8 mouse cellular contexts compared by ENCODE assay signal in the genomic region with DNA sequence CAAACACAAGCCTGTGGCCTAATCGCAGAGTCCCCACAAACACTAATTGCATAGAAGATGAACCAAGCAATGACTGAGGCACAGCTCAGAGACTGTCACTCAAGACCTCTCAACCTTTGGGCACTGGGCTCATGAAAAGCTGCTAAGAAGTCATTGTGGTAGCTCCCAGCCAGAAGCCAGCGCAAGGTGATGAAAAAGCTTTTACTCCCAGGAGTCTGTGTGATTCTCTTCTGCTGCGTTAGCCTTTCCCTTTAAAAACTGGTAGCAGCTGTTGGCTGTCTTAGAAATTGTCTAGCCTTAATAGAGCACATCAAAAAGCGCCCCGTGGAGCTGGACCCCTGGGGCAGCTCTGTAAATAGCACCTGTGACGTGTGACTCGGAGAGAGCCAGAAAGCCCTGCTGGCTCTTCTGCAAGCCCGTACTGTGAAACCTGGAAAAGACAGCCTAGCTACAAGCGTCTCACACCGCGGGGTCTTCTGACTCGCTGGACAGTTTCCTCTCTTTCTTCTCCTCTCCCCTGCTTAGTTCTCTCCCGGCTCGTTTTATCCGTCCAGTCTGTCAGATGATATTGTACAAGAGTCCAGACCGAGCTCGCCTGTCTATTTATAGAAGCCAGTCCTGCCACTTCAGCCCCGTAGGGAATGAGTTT. TPM values are rescaled to one million over a fixed set of nuclear protein-coding genes. Genes with fewer than 3 reads are reported as not detected.
DNase-seq lines count a peak whose midpoint lies in the region; ATAC-seq and TF ChIP-seq lines count a peak whose summit lies in the region.

No protein-coding gene starts in this region.

- H3K27me3 ChIP-seq in E14TG2a.4 (ENCODE audit: insufficient read depth, low read length), result no peaks in the 10 kb centered on the region
- H3K27me3 ChIP-seq in forebrain, embryonic 14.5 days (replicated peaks; ENCODE audit: control insufficient read depth, insufficient read depth, low read length), result no peaks in the 10 kb centered on the region
- 0 out of 2 replicates have a peak, but pooled peaks cover 10% of the 10 kb centered on the region for H3K27me3 ChIP-seq in hindbrain, embryonic 10.5 days (ENCODE audit: insufficient read depth, poor library complexity, severe bottlenecking)
- H3K27me3 ChIP-seq in liver, embryonic 13.5 days, result peaks cover 20% of the 10 kb centered on the region
- peaks cover 10% of the 10 kb centered on the region; the same call in 1 of the 2 replicates for H3K27me3 ChIP-seq in neural tube, embryonic 13.5 days

- H3K9ac ChIP-seq in forebrain, embryonic 14.5 days (ENCODE audit: low read length), result no peak overlapping the region
- no peak overlapping the region for H3K9ac ChIP-seq in liver, embryonic 13.5 days
- H3K9ac ChIP-seq in neural tube, embryonic 13.5 days, result peak overlapping the region; percentile 2

- H3K4me1 ChIP-seq in E14TG2a.4 (replicated peaks; ENCODE audit: low read depth, low read length), result peaks cover 91% of the 10 kb centered on the region
- peaks cover 5% of the 10 kb centered on the region; the same call in 1 of the 2 replicates for H3K4me1 ChIP-seq in forebrain, embryonic 14.5 days (ENCODE audit: control insufficient read depth, insufficient read depth, low read length)
- H3K4me1 ChIP-seq in hindbrain, embryonic 10.5 days (replicated peaks), result peaks cover 11% of the 10 kb centered on the region
- H3K4me1 ChIP-seq in liver, embryonic 13.5 days (replicated peaks), result peaks cover 14% of the 10 kb centered on the region
- H3K4me1 ChIP-seq in neural tube, embryonic 13.5 days (replicated peaks), result peaks cover 11% of the 10 kb centered on the region

- H3K36me3 ChIP-seq in E14TG2a.4 (ENCODE audit: insufficient read depth, low read length), result no peaks in the 10 kb centered on the region
- no peaks in the 10 kb centered on the region for H3K36me3 ChIP-seq in forebrain, embryonic 14.5 days (ENCODE audit: control insufficient read depth, insufficient read depth, low read length)
- H3K36me3 ChIP-seq in hindbrain, embryonic 10.5 days, result no peaks in the 10 kb centered on the region
- no peaks in the 10 kb centered on the region for H3K36me3 ChIP-seq in liver, embryonic 13.5 days
- H3K36me3 ChIP-seq in neural tube, embryonic 13.5 days, result no peaks in the 10 kb centered on the region

- H3K9me3 ChIP-seq in E14TG2a.4 (ENCODE audit: low read length), result no peaks in the 10 kb centered on the region
- no peaks in the 10 kb centered on the region for H3K9me3 ChIP-seq in forebrain, embryonic 14.5 days (replicated peaks; ENCODE audit: control insufficient read depth, low read length)
- H3K9me3 ChIP-seq in hindbrain, embryonic 10.5 days, result no peaks in the 10 kb centered on the region
- no peaks in the 10 kb centered on the region for H3K9me3 ChIP-seq in liver, embryonic 13.5 days (replicated peaks)
- no peaks in the 10 kb centered on the region for H3K9me3 ChIP-seq in neural tube, embryonic 13.5 days

- ATAC-seq in cerebellum, adult (ENCODE audit: insufficient number of reproducible peaks, low FRiP score, low TSS enrichment), result peak; percentile 79
- ATAC-seq in forebrain, embryonic 14.5 days, result peak; percentile 81
- ATAC-seq in liver, embryonic 13.5 days (ENCODE audit: low read depth), result no peak
- peak; percentile 86 for ATAC-seq in neural tube, embryonic 13.5 days (ENCODE audit: low read depth)

- peak; percentile 59 for DNase-seq in forebrain, embryonic 14.5 days (ENCODE audit: low spot score)
- peak; percentile 29 for DNase-seq in hindbrain, embryonic 10.5 days (ENCODE audit: low spot score)
- DNase-seq in liver, embryonic 13.5 days, result no peak
- DNase-seq in thymus, postnatal 4 days, result no peak
- no peak for DNase-seq in urinary bladder, postnatal 14 days (ENCODE audit: low spot score)

- 10% methylated on average over 18 of the region's 18 CpGs for WGBS in forebrain, embryonic 14.5 days
- 15% methylated on average over 18 of the region's 18 CpGs for WGBS in hindbrain, embryonic 10.5 days
- 15% methylated on average over 18 of the region's 18 CpGs for WGBS in liver, embryonic 13.5 days (ENCODE audit: insufficient replicate concordance)
- WGBS in neural tube, embryonic 13.5 days, result 8% methylated on average over 18 of the region's 18 CpGs

- peak overlapping the region; percentile 46 for H3K4me3 ChIP-seq in E14TG2a.4 (replicated peaks; ENCODE audit: low read length)
- H3K4me3 ChIP-seq in forebrain, embryonic 14.5 days (ENCODE audit: low read depth, low read length), result peak overlapping the region; percentile 5; the same call in 1 of the 2 replicates
- H3K4me3 ChIP-seq in hindbrain, embryonic 10.5 days, result peak overlapping the region; percentile 32
- peak overlapping the region; percentile 24 for H3K4me3 ChIP-seq in liver, embryonic 13.5 days (replicated peaks)
- H3K4me3 ChIP-seq in neural tube, embryonic 13.5 days, result peak overlapping the region; percentile 21

- no peak overlapping the region for H3K27ac ChIP-seq in forebrain, embryonic 14.5 days (ENCODE audit: low read depth, low read length)
- no peak overlapping the region for H3K27ac ChIP-seq in hindbrain, embryonic 10.5 days
- no peak overlapping the region for H3K27ac ChIP-seq in liver, embryonic 13.5 days
- H3K27ac ChIP-seq in neural tube, embryonic 13.5 days (replicated peaks), result no peak overlapping the region

- no peak for TF ChIP-seq CTCF in E14TG2a.4 (conservative IDR thresholded peaks at IDR 0.05; ENCODE audit: low read length)

- peak overlapping the region; percentile 42 for H3K4me2 ChIP-seq in forebrain, embryonic 14.5 days (ENCODE audit: low read length)
- H3K4me2 ChIP-seq in liver, embryonic 13.5 days, result peak overlapping the region; percentile 55
- H3K4me2 ChIP-seq in neural tube, embryonic 13.5 days, result peak overlapping the region; percentile 52

RNA-seq across cellular contexts. Expression of a gene that starts 9.4 kb away (rescaled TPM):
- polyA plus RNA-seq in forebrain, embryonic 14.5 days (2014; fragmentation: Nextera tagmentation; extraction: Ambion mirVana), result 313 and 340 TPM in 2 replicates
- 346 and 483 TPM in 2 replicates for polyA plus RNA-seq in hindbrain, embryonic 10.5 days (2016; fragmentation: Nextera tagmentation; extraction: Ambion mirVana)
- 397 and 437 TPM in 2 replicates for polyA plus RNA-seq in liver, embryonic 13.5 days (2015; fragmentation: Nextera tagmentation; extraction: Ambion mirVana)
- polyA plus RNA-seq in neural tube, embryonic 13.5 days (2015; fragmentation: Nextera tagmentation; extraction: Ambion mirVana), result 324 and 340 TPM in 2 replicates

Comparison
In these comparisons a context has a peak if more than half of its experiments do, and no peak if none do; other contexts are left out.
1. DNase-seq: peak in forebrain, embryonic 14.5 days (single experiment) and hindbrain, embryonic 10.5 days (single experiment); none in liver, embryonic 13.5 days (single experiment), thymus, postnatal 4 days (single experiment) and urinary bladder, postnatal 14 days (single experiment).
2. Peak in every context shown above with its lines, with median percentiles within 50 percentile points of each other: H3K4me3 ChIP-seq and H3K4me2 ChIP-seq.